Mouse (Mus musculus): ENCODE measurements around the gene Vegfc. TPM values are rescaled to one million over a fixed set of nuclear protein-coding genes. Genes with fewer than 3 reads are reported as not detected.

The Vegfc gene
- 7.4 to 14.4 TPM (median 12.0 TPM) in 3 replicates for total RNA-seq (2017)

- ATAC-seq (replicated peaks; ENCODE audit: insufficient number of reproducible peaks, low FRiP score, low TSS enrichment, poor library complexity, severe bottlenecking), result peak; percentile 37
Measured at GRCm38 (mm10) chr8:54077271-54078120, at the start of gene Vegfc. Vegfc (plus strand) TSS chr8:54077606.

- ATAC-seq (replicated peaks; ENCODE audit: insufficient number of reproducible peaks, low FRiP score, low TSS enrichment, poor library complexity, severe bottlenecking), result no peak
Measured at GRCm38 (mm10) chr8:54034584-54034983, 42.8 kb upstream of the Vegfc start.

GRCm38 (mm10) chr8:54042601-54043000 is 34.8 kb upstream of the Vegfc start:
- no peak for ATAC-seq (replicated peaks; ENCODE audit: insufficient number of reproducible peaks, low FRiP score, low TSS enrichment, poor library complexity, severe bottlenecking)

GRCm38 (mm10) chr8:54043468-54043867 is 33.9 kb upstream of the Vegfc start:
- no peak for ATAC-seq (replicated peaks; ENCODE audit: insufficient number of reproducible peaks, low FRiP score, low TSS enrichment, poor library complexity, severe bottlenecking)

GRCm38 (mm10) chr8:54053210-54053609 is 24.2 kb upstream of the Vegfc start:
- ATAC-seq (replicated peaks; ENCODE audit: insufficient number of reproducible peaks, low FRiP score, low TSS enrichment, poor library complexity, severe bottlenecking), result no peak

- ATAC-seq (replicated peaks; ENCODE audit: insufficient number of reproducible peaks, low FRiP score, low TSS enrichment, poor library complexity, severe bottlenecking), result no peak
Measured at GRCm38 (mm10) chr8:54065492-54065891, 11.9 kb upstream of the Vegfc start.

- ATAC-seq (replicated peaks; ENCODE audit: insufficient number of reproducible peaks, low FRiP score, low TSS enrichment, poor library complexity, severe bottlenecking), result no peak
Measured at GRCm38 (mm10) chr8:54076301-54076700, 1.1 kb upstream of the Vegfc start.

- peak; percentile 77 for ATAC-seq (replicated peaks; ENCODE audit: insufficient number of reproducible peaks, low FRiP score, low TSS enrichment, poor library complexity, severe bottlenecking)
Measured at GRCm38 (mm10) chr8:54076791-54077270, 575 bp upstream of the Vegfc start.

GRCm38 (mm10) chr8:54078121-54078440 is 675 bp downstream of the Vegfc start:
- no peak for ATAC-seq (replicated peaks; ENCODE audit: insufficient number of reproducible peaks, low FRiP score, low TSS enrichment, poor library complexity, severe bottlenecking)

- no peak for ATAC-seq (replicated peaks; ENCODE audit: insufficient number of reproducible peaks, low FRiP score, low TSS enrichment, poor library complexity, severe bottlenecking)
Measured at GRCm38 (mm10) chr8:54079001-54079400, 1.6 kb downstream of the Vegfc start.

- no peak for ATAC-seq (replicated peaks; ENCODE audit: insufficient number of reproducible peaks, low FRiP score, low TSS enrichment, poor library complexity, severe bottlenecking)
Measured at GRCm38 (mm10) chr8:54079601-54080000, 2.2 kb downstream of the Vegfc start.

- ATAC-seq (replicated peaks; ENCODE audit: insufficient number of reproducible peaks, low FRiP score, low TSS enrichment, poor library complexity, severe bottlenecking), result no peak
Measured at GRCm38 (mm10) chr8:54085896-54086295, 8.5 kb downstream of the Vegfc start.

GRCm38 (mm10) chr8:54087114-54087513 is 9.7 kb downstream of the Vegfc start:
- no peak for ATAC-seq (replicated peaks; ENCODE audit: insufficient number of reproducible peaks, low FRiP score, low TSS enrichment, poor library complexity, severe bottlenecking)

GRCm38 (mm10) chr8:54089204-54089603 is 11.8 kb downstream of the Vegfc start:
- ATAC-seq (replicated peaks; ENCODE audit: insufficient number of reproducible peaks, low FRiP score, low TSS enrichment, poor library complexity, severe bottlenecking), result no peak

- ATAC-seq (replicated peaks; ENCODE audit: insufficient number of reproducible peaks, low FRiP score, low TSS enrichment, poor library complexity, severe bottlenecking), result no peak
Measured at GRCm38 (mm10) chr8:54089901-54090300, 12.5 kb downstream of the Vegfc start.

- no peak for ATAC-seq (replicated peaks; ENCODE audit: insufficient number of reproducible peaks, low FRiP score, low TSS enrichment, poor library complexity, severe bottlenecking)
Measured at GRCm38 (mm10) chr8:54100058-54100457, 22.7 kb downstream of the Vegfc start.

- no peak for ATAC-seq (replicated peaks; ENCODE audit: insufficient number of reproducible peaks, low FRiP score, low TSS enrichment, poor library complexity, severe bottlenecking)
Measured at GRCm38 (mm10) chr8:54114581-54114980, 37.2 kb downstream of the Vegfc start.

GRCm38 (mm10) chr8:54120115-54120514 is 42.7 kb downstream of the Vegfc start:
- peak; percentile 43; the same call in 1 of the 2 replicates for ATAC-seq (replicated peaks; ENCODE audit: insufficient number of reproducible peaks, low FRiP score, low TSS enrichment, poor library complexity, severe bottlenecking)

- no peak for ATAC-seq (replicated peaks; ENCODE audit: insufficient number of reproducible peaks, low FRiP score, low TSS enrichment, poor library complexity, severe bottlenecking)
Measured at GRCm38 (mm10) chr8:54121942-54122341, 44.5 kb downstream of the Vegfc start.

- no peak for ATAC-seq (replicated peaks; ENCODE audit: insufficient number of reproducible peaks, low FRiP score, low TSS enrichment, poor library complexity, severe bottlenecking)
Measured at GRCm38 (mm10) chr8:54122345-54122744, 44.9 kb downstream of the Vegfc start.
